Mouse (Mus musculus) adrenal gland, postnatal 10 days (tissue): ENCODE data around the gene Gja5. TPM values are rescaled to one million over a fixed set of nuclear protein-coding genes. Genes with fewer than 3 reads are reported as not detected.

Experiments
- DNase-seq: peaks from one replicate; pipeline ENCODE4 v3.0.0; 2021; ENCODE audit warnings: mixed read lengths
- total RNA-seq, 2 experiments: library from RNA; stranded (reverse); gene quantifications; 2 replicates each; pipeline ENCODE4 v1.2.3; 2021

Gene Gja5
- total RNA-seq, 2 experiments from 2014 or later: 3.9 to 4.4 TPM

GRCm38 (mm10) chr3:96936241-96936640, 31.7 kb downstream of the Gja5 start:
- DNase-seq: peak; percentile 20

GRCm38 (mm10) chr3:96937606-96938005, 33.1 kb downstream of the Gja5 start:
- DNase-seq: no peak

GRCm38 (mm10) chr3:96938738-96939137, 34.2 kb downstream of the Gja5 start:
- DNase-seq: peak; percentile 92

- no peak for DNase-seq
Observed at GRCm38 (mm10) chr3:96942706-96943105, 38.2 kb downstream of the Gja5 start.

GRCm38 (mm10) chr3:96953489-96954233, 49.2 kb downstream of the Gja5 start:
- peak; percentile 44 for DNase-seq

GRCm38 (mm10) chr3:96960597-96960996, 56.1 kb downstream of the Gja5 start:
- no peak for DNase-seq

GRCm38 (mm10) chr3:96963088-96964034, 58.9 kb downstream of the Gja5 start:
- no peak for DNase-seq

GRCm38 (mm10) chr3:96970986-96971385, 66.5 kb downstream of the Gja5 start:
- no peak for DNase-seq

- no peak for DNase-seq
Observed at GRCm38 (mm10) chr3:96974467-96974866, 70.0 kb downstream of the Gja5 start.

- DNase-seq: no peak
Observed at GRCm38 (mm10) chr3:96975628-96976027, 71.1 kb downstream of the Gja5 start.

GRCm38 (mm10) chr3:96977507-96977906, 73.0 kb downstream of the Gja5 start:
- DNase-seq: no peak

- DNase-seq: no peak
Observed at GRCm38 (mm10) chr3:96978469-96978868, 74.0 kb downstream of the Gja5 start.

- DNase-seq: no peak
Observed at GRCm38 (mm10) chr3:96979020-96979419, 74.5 kb downstream of the Gja5 start.

GRCm38 (mm10) chr3:96981833-96982232, 77.3 kb downstream of the Gja5 start:
- DNase-seq: no peak

- no peak for DNase-seq
Observed at GRCm38 (mm10) chr3:96982666-96983065, 78.2 kb downstream of the Gja5 start.

- DNase-seq: no peak
Observed at GRCm38 (mm10) chr3:96992526-96992925, 88.0 kb downstream of the Gja5 start.

GRCm38 (mm10) chr3:96997770-96998169, 93.3 kb downstream of the Gja5 start:
- peak; percentile 5 for DNase-seq

GRCm38 (mm10) chr3:97003111-97003510, 98.6 kb downstream of the Gja5 start:
- no peak for DNase-seq

GRCm38 (mm10) chr3:97004509-97004908, 100.0 kb downstream of the Gja5 start:
- DNase-seq: no peak

GRCm38 (mm10) chr3:97007010-97007448, 102.5 kb downstream of the Gja5 start:
- DNase-seq: no peak

GRCm38 (mm10) chr3:97025226-97025625, 120.7 kb downstream of the Gja5 start:
- peak; percentile 32 for DNase-seq

- DNase-seq: peak; percentile 25
Observed at GRCm38 (mm10) chr3:97032053-97032496, 127.6 kb downstream of the Gja5 start.

GRCm38 (mm10) chr3:97035558-97035957, 131.1 kb downstream of the Gja5 start:
- DNase-seq: no peak
